Mouse (Mus musculus) frontal cortex, postnatal 25 days (tissue): ENCODE measurements at regions not wholly inside any gene's neighbourhood (a gene's known extent, or its start where the extent isn't known, plus 50 kb on each side); places are given as distances from the start of the nearest gene placed in this dataset.

Experiments
- DNase-seq, 2 experiments: peaks; one replicate each; pipeline ENCODE4 v3.0.0; 2022; ENCODE audit warnings: low spot score in 2 of 2

- DNase-seq: no peak
Measured at GRCm38 (mm10) chr16:5307249-5307605, 51.4 kb upstream of the Eef2kmt start.

GRCm38 (mm10) chr16:5306588-5307248 lies 50.9 kb upstream of the Eef2kmt start:
- peak; percentile 95 to 97 for DNase-seq
